Mouse (Mus musculus) limb, embryonic 14.5 days (tissue): ENCODE results near the gene Gng7. TPM values are rescaled to one million over a fixed set of nuclear protein-coding genes. Genes with fewer than 3 reads are reported as not detected.
"Not testable (repeated sequence)": the region's sequence is repeated elsewhere in the genome, so short reads cannot be mapped to it uniquely, and the experiment has no call there.

ENCODE experiments used
- ATAC-seq: fragments of 200-750 bp; cut with Nextera tagmentation; 2 replicates; pipeline ENCODE4 v1.8.0; 2017; ENCODE audit warnings: low read depth, moderate number of reproducible peaks, moderate TSS enrichment; ENCODE audit not compliant: low FRiP score
- DNase-seq: peaks from one replicate; pipeline ENCODE4 v3.0.0-alpha.2; 2015; ENCODE audit warnings: low spot score
- H3K27ac ChIP-seq: fragments of 300-500 bp; sonication (generic); replicated peaks from 2 replicates; pipeline ENCODE4 v1.5.1; 2014; ENCODE audit warnings: low read depth, mild to moderate bottlenecking, low read length, moderate library complexity, mixed read lengths
- H3K27me3 ChIP-seq: fragments of 300-500 bp; sonication (generic); 2 replicates; pipeline ENCODE4 v1.6.1; 2014; ENCODE audit warnings: low read length, mixed read lengths; ENCODE audit not compliant: control insufficient read depth, insufficient read depth
- H3K36me3 ChIP-seq: fragments of 300-500 bp; sonication (generic); 2 replicates; pipeline ENCODE4 v1.6.1; 2014; ENCODE audit warnings: mild to moderate bottlenecking, low read length, moderate library complexity, mixed read lengths; ENCODE audit not compliant: control insufficient read depth, insufficient read depth
- H3K4me1 ChIP-seq: fragments of 300-500 bp; sonication (generic); 2 replicates; pipeline ENCODE4 v1.6.1; 2014; ENCODE audit warnings: antibody characterized with exemption, low read length, mixed read lengths; ENCODE audit not compliant: control insufficient read depth, insufficient read depth
- H3K4me2 ChIP-seq: fragments of 300-500 bp; sonication (generic); replicated peaks from 2 replicates; pipeline ENCODE4 v1.6.1; 2014; ENCODE audit warnings: low read depth, mild to moderate bottlenecking, low read length, moderate library complexity; ENCODE audit not compliant: severe bottlenecking
- H3K4me3 ChIP-seq: fragments of 300-500 bp; sonication (generic); replicated peaks from 2 replicates; pipeline ENCODE4 v1.5.1; 2014; ENCODE audit warnings: low read length
- H3K9ac ChIP-seq: fragments of 300-500 bp; sonication (generic); 2 replicates; pipeline ENCODE4 v1.6.1; 2014; ENCODE audit warnings: mild to moderate bottlenecking, low read depth, low read length, moderate library complexity; ENCODE audit not compliant: severe bottlenecking
- H3K9me3 ChIP-seq: fragments of 300-500 bp; sonication (generic); 2 replicates; pipeline ENCODE4 v1.6.1; 2016; ENCODE audit warnings: low read length; ENCODE audit not compliant: control insufficient read depth
- POLR2A ChIP-seq: fragments of 200-500 bp; IDR thresholded peaks from 2 replicates; pipeline ENCODE4 v1.8.0; 2012; ENCODE audit warnings: inconsistent platforms, mild to moderate bottlenecking, moderate library complexity, borderline replicate concordance; ENCODE audit not compliant: insufficient read depth, insufficient read length; ENCODE audit errors: extremely low read depth
- WGBS: fragments of 180-500 bp; shearing (Covaris S2); extraction: QIAGEN DNeasy Blood & Tissue Kit; methylation state at CpG from one replicate; pipeline ENCODE4 v1.1.7; 2014; 5-methylcytosine and 5-hydroxymethylcytosine counted together
- polyA plus RNA-seq, 2 experiments: library from polyadenylated mRNA; depleted of rRNA in 1 of 2; stranded (reverse) in 1 of 2; unstranded in 1 of 2; fragments of >200 nt; fragmentation: Nextera tagmentation in 1 of 2; extraction: Ambion mirVana in 1 of 2; gene quantifications; 2 replicates each; pipeline versions ENCODE4 v1.2.1 to v1.2.3; 2012 to 2014

The Gng7 gene
- polyA plus RNA-seq, 2 experiments: 6.5 to 7.9 TPM

DNA sequence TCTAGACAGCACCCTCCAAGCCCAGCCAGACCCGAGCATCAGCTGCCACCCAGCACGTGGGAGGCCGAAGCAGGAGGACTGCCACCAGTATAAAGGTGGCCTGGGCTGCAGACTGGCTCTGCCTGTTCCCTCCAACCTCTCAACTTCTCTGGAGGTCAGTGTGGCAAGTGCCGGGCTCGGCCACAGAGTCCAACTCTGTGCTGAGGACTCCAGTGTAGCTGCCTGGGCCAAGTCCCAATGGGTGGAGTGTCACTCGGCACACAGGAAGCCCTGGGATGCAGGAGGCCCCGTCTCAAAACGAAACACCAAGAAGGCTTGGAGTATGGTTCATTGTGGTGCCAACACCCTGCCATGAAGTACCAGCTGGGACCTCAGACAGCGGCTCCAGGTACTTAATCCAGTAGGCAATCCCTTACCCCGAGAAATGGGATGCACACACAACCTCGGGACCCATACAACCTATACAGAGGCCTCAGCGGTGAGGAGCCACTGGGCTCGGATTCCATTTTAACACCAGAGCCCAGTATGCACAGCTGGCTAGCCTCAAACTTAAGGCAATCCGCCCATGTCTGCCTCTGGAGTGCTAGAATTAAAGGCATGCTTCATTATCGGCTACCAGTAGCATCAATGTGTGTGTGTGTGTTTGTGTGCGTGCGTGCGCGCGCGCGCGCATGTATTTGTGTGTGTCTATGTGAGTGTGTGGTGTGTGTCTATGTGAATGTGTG is 42.8 kb upstream of the Gng7 start:
- ATAC-seq: no peak
- H3K9ac ChIP-seq: no peak overlapping the region; the same call in 1 of the 2 replicates

DNA sequence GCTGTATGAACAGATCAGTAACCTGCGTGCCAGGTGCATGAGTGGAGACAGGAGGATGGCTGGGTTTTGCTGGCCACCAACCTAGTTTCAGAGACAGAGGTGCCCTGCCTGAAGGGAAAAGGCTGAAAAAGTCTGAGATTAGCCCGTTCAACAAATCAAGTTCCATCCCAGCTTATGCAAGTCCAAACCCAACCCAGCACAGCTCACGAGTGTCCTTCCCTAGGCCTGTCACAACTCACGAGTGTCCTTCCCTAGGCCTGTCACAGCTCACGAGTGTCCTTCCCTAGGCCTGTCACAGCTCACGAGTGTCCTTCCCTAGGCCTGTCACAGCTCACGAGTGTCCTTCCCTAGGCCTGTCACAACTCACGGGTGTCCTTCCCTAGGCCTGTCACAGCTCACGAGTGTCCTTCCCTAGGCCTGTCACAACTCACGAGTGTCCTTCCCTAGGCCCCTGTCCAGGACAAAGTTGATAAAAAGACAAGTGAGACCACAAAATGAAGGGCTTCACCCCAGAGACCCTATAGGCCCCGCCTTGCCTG is 41.1 kb upstream of the Gng7 start:
- not testable (repeated sequence) for ATAC-seq, H3K4me1 ChIP-seq, DNase-seq, H3K9me3 ChIP-seq, H3K4me2 ChIP-seq, H3K27me3 ChIP-seq, H3K4me3 ChIP-seq, H3K27ac ChIP-seq
- Histone ChIP-seq H3K9ac (0 out of 2 replicates have a peak overlapping the region, but pooled peaks have one; percentile 12), H3K36me3 (peaks cover 39% of the 10 kb centered on the region)
- WGBS: 89% methylated on average over 10 of the region's 11 CpGs

More for the DNA sequence above, 42.8 kb upstream of the Gng7 start:
- no peak for TF ChIP-seq POLR2A
- Histone ChIP-seq H3K4me2 (no peak overlapping the region), H3K27ac (no peak overlapping the region), H3K9me3 (no peaks in the 10 kb centered on the region), H3K36me3 (peaks cover 22% of the 10 kb centered on the region), H3K27me3 (no peaks in the 10 kb centered on the region), H3K4me3 (no peak overlapping the region), H3K4me1 (peaks cover 9% of the 10 kb centered on the region)
- no peak for DNase-seq
- 91% methylated on average over 23 of the region's 23 CpGs for WGBS

DNA sequence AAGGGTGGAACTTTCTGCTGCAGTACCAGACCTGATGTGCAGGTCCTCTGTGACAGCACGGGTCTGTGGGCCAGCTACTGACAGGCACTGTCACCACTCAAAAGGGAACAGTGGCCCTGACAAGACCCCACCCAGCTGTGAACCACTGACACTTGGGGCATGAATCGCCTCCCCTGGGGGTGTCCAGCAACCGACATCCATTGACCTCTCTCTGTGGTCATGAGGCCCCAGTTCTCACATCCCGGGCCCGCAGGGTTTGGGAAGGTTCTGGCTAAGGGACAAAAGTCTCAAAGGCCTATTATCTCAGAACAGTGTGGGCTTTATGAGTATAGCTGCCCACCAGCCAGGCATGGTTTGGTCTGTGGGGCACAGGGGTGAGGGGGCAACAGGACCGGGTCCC is 40.4 kb upstream of the Gng7 start:
- Histone ChIP-seq H3K27me3 (no peaks in the 10 kb centered on the region), H3K9ac (0 out of 2 replicates have a peak overlapping the region, but pooled peaks have one; percentile 12), H3K27ac (no peak overlapping the region), H3K9me3 (no peaks in the 10 kb centered on the region), H3K4me1 (peaks cover 9% of the 10 kb centered on the region), H3K36me3 (peaks cover 46% of the 10 kb centered on the region), H3K4me3 (no peak overlapping the region), H3K4me2 (no peak overlapping the region)
- ATAC-seq: no peak
- TF ChIP-seq POLR2A: no peak
- no peak for DNase-seq
- 84% methylated on average over 6 of the region's 6 CpGs for WGBS

DNA sequence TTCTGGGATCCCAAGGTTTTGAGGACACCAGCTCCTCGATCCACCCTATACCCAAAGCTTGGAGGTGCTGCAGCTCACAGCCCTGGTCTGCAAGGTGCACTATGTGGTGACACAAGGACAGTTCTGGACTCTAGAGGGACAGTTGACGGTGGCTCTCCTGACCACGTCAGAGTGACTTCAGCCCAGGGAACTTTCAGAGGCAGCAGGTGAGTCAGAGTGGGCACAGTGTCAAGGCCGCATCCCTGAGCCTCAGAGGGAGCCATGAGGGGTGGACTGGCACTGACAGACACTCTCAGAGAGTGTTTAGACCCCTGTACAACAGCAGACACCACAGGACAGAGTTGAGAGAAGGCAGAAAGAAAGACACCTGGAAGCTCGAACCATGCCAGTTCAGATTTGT is 37.8 kb upstream of the Gng7 start:
- TF ChIP-seq POLR2A: no peak

DNA sequence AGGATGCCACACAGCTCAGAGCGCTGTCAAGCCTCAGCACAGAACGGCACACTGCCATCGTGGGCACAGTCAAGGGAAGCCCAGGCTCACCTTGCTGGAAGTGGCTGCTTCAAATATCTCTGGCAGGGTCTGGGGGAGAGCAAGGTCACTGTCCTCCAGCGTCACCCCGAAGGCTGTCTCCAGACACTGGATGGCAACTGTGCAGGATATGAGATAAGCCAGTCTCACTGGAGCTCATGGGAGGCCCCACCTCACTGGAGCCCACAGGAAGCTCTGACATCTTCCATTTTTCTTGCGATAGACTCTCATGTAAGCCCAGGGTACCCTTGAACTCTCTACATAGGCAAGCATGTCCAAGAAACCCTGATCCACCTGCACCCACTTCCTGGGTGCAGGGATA is 36.4 kb upstream of the Gng7 start:
- Histone ChIP-seq H3K4me1 (no peaks in the 10 kb centered on the region), H3K4me2 (no peak overlapping the region), H3K4me3 (no peak overlapping the region), H3K36me3 (peaks cover 79% of the 10 kb centered on the region), H3K9me3 (no peaks in the 10 kb centered on the region), H3K27ac (no peak overlapping the region), H3K9ac (no peak overlapping the region), H3K27me3 (no peaks in the 10 kb centered on the region)
- 97% methylated on average over 6 of the region's 6 CpGs for WGBS
- ATAC-seq (no peak), DNase-seq (no peak)
- no peak for TF ChIP-seq POLR2A

More for the DNA sequence above, 37.8 kb upstream of the Gng7 start:
- DNase-seq (no peak), ATAC-seq (no peak)
- Histone ChIP-seq H3K27ac (no peak overlapping the region), H3K4me1 (no peaks in the 10 kb centered on the region), H3K4me3 (no peak overlapping the region), H3K9me3 (no peaks in the 10 kb centered on the region), H3K4me2 (no peak overlapping the region), H3K9ac (no peak overlapping the region), H3K27me3 (no peaks in the 10 kb centered on the region), H3K36me3 (peaks cover 69% of the 10 kb centered on the region)
- WGBS: 94% methylated on average over 5 of the region's 5 CpGs

DNA sequence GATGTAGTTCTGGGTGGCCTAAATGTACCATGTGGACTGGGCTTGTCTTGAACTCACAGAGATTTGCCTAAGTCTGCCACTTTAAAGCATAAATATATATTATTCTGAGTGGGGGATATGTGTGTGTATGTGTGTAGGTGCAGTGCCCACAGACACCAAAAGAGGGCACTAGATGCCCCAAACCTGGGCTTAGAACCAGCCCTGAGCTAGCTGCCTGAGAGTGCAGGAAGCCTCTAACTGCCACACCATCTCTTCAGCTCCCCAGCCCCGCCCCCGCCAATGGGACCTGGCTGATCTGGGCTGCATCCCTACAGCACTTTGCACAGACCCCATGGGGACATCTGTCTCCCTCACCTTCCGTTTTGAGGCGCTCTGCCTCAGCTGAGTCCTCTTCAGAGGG is 35.9 kb upstream of the Gng7 start:
- 83% methylated on average over 3 of the region's 4 CpGs for WGBS
- no peak overlapping the region for H3K27ac ChIP-seq
- DNase-seq (no peak), ATAC-seq (no peak)
- no peaks in the 10 kb centered on the region for H3K27me3 ChIP-seq
- H3K9me3 ChIP-seq: no peaks in the 10 kb centered on the region
- H3K4me2 ChIP-seq: no peak overlapping the region
- TF ChIP-seq POLR2A: no peak
- no peaks in the 10 kb centered on the region for H3K4me1 ChIP-seq
- no peak overlapping the region for H3K9ac ChIP-seq
- no peak overlapping the region for H3K4me3 ChIP-seq
- peaks cover 84% of the 10 kb centered on the region for H3K36me3 ChIP-seq

DNA sequence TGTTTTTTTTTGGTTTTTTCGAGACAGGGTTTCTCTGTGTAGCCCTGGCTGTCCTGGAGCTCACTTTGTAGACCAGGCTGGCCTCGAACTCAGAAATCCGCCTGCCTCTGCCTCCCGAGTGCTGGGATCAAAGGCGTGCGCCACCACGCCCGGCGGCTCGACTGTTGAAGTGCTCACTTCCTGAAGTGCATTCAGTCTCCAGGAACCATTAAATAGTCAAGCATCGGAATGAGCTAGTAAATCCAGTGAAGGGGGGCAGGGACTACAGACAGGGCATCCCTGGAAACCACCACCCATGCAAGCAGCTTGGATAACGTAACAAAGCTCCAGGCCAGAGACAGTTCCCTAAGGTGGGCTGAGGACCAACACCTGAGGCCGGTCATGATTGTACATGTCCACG is 30.5 kb upstream of the Gng7 start:
- H3K4me2 ChIP-seq, DNase-seq, H3K9ac ChIP-seq, H3K27me3 ChIP-seq, H3K27ac ChIP-seq, ATAC-seq, H3K4me1 ChIP-seq, H3K4me3 ChIP-seq, H3K9me3 ChIP-seq: not testable (repeated sequence)
- peaks cover 81% of the 10 kb centered on the region for H3K36me3 ChIP-seq
- WGBS: 93% methylated on average over 13 of the region's 14 CpGs
